Mouse (Mus musculus) heart, adult 2 months (tissue): ENCODE measurements around the gene Pdilt. TPM values are rescaled to one million over a fixed set of nuclear protein-coding genes. Genes with fewer than 3 reads are reported as not detected.
"Not testable (repeated sequence)": the region's sequence is repeated elsewhere in the genome, so short reads cannot be mapped to it uniquely, and the experiment has no call there.

Source experiments
- DNase-seq, 2 experiments: peaks; one replicate each; pipeline ENCODE4 v3.0.0; 2021
- H3K27ac ChIP-seq: fragments of 200-600 bp; 2 replicates; pipeline ENCODE4 v1.8.1; 2022
- H3K27me3 ChIP-seq: fragments of 200-500 bp; 2 replicates; pipeline ENCODE4 v1.6.1; 2012; ENCODE audit warnings: mild to moderate bottlenecking, low read length, inconsistent platforms, mixed read lengths; ENCODE audit not compliant: control insufficient read depth, insufficient read depth
- H3K36me3 ChIP-seq: fragments of 200-500 bp; 2 replicates; pipeline ENCODE4 v1.6.1; 2012; ENCODE audit warnings: low read length, inconsistent platforms; ENCODE audit not compliant: control insufficient read depth, insufficient read depth
- H3K4me1 ChIP-seq: fragments of 200-500 bp; 2 replicates; pipeline ENCODE4 v1.6.1; 2011; ENCODE audit warnings: low read length; ENCODE audit not compliant: control insufficient read depth, insufficient read depth
- H3K4me3 ChIP-seq: fragments of 200-600 bp; 2 replicates; pipeline ENCODE4 v1.8.1; 2022
- H3K79me2 ChIP-seq: fragments of 200-500 bp; replicated peaks from 2 replicates; pipeline ENCODE4 v1.6.1; 2012; ENCODE audit warnings: mild to moderate bottlenecking, inconsistent platforms, low read length, moderate library complexity, mixed read lengths; ENCODE audit not compliant: control insufficient read depth, insufficient read depth
- H3K9ac ChIP-seq: fragments of 200-500 bp; 2 replicates; pipeline ENCODE4 v1.6.1; 2012; ENCODE audit warnings: low read depth, mild to moderate bottlenecking, control low read depth, inconsistent platforms, low read length, mixed read lengths
- CTCF ChIP-seq: fragments of 200-600 bp; IDR thresholded peaks from 2 replicates; pipeline ENCODE4 v1.8.1; 2022; ENCODE audit warnings: antibody characterized with exemption, mild to moderate bottlenecking, moderate library complexity
- EP300 ChIP-seq: fragments of 200-500 bp; IDR thresholded peaks from 2 replicates; pipeline ENCODE4 v1.6.1; 2011; ENCODE audit warnings: low read depth, low read length, control low read depth; ENCODE audit not compliant: insufficient read depth
- POLR2A ChIP-seq: fragments of 200-500 bp; IDR thresholded peaks from 2 replicates; pipeline ENCODE4 v1.6.1; 2011; ENCODE audit warnings: mild to moderate bottlenecking, low read depth, low read length, control low read depth; ENCODE audit not compliant: insufficient read depth
- WGBS: fragments of 180-500 bp; shearing (Covaris S2); methylation state at CpG from one replicate; pipeline ENCODE4 v1.1.7; 2018; 5-methylcytosine and 5-hydroxymethylcytosine counted together
- intact Hi-C: fragments of 180-260 bp; cut with DNase I; formaldehyde crosslinking; loops from one replicate; pipeline ENCODE4 v1.15.1; 2025
- long read RNA-seq: library from polyadenylated mRNA; stranded (forward); transcript quantifications from one replicate; pipeline ENCODE4 v2.0.0, GENCODE M21; 2021
- polyA plus RNA-seq: library from polyadenylated mRNA; depleted of rRNA; stranded (reverse); fragments of >200 nt; gene quantifications from 2 replicates; pipeline ENCODE4 v1.2.3, GENCODE M21; 2012; rRNA removed
- total RNA-seq, 2 experiments: library from RNA; stranded (reverse); gene quantifications; 2 replicates each; pipeline ENCODE4 v1.2.3; 2021

Pdilt gene
- not detected for total RNA-seq
- 0.06 TPM in 1 of 2 replicates, not detected in the other for polyA plus RNA-seq
- long read RNA-seq = 0 reads

DNA sequence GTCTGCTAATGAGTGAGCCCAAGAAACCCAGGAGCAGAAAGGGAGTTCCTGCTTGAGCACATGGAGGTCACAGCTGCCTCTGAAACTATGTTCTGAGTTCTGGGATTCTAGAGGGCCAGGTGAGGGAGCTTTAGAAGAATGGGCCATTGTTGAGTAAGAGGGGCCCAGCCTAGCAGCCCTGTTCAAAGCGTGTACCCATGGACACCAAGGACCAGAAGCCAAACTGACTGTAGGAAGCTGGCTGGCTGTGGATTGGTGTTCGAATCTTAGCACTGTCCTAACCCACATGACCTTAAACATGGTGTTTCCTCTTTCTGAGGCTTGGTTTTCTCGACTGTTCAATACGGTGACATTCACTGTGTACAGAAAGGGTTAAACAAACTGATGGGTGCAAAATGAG is at the start of gene Pdilt:
TSS of gene Pdilt (minus strand) at position 101 of the 400 bp plus-strand sequence.
- H3K9ac ChIP-seq = no peak within 1 kb of the TSS
- DNase-seq = no peak
- no peaks in the 10 kb centered on the region for H3K4me1 ChIP-seq
- TF ChIP-seq EP300 = no peak
- TF ChIP-seq CTCF = no peak
- TF ChIP-seq POLR2A = no peak
- intact Hi-C loops = no loop called here
- H3K79me2 ChIP-seq = no peaks in the 10 kb centered on the region
- H3K4me3 ChIP-seq = no peak within 1 kb of the TSS
- WGBS = 62% methylated on average over 4 of the region's 4 CpGs
- H3K27ac ChIP-seq = no peak within 1 kb of the TSS
- no peaks in the 10 kb centered on the region for H3K36me3 ChIP-seq
- H3K27me3 ChIP-seq = no peaks in the 10 kb centered on the region

DNA sequence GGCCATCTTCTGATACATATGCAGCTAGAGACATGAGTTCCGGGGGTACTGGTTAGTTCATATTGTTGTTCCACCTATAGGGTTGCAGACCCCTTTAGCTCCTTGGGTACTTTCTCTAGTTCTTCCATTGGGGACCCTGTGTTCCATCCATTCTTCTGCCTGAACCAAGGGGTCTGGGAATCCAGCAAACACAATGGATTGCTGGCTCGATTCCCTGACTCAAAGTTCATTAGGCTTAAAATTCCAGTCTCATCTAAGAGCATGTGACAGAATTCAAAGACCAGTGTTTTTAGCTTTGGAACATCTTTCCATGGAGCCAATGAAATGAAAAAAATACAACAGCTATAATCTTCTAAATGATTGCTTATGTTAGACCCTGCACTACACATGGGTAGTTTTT is 39.2 kb upstream of the Pdilt start:
- H3K4me1 ChIP-seq, H3K27me3 ChIP-seq, H3K36me3 ChIP-seq, H3K79me2 ChIP-seq, DNase-seq, H3K27ac ChIP-seq, H3K9ac ChIP-seq, intact Hi-C loops, H3K4me3 ChIP-seq: not testable (repeated sequence)
- 81% methylated on average over 2 of the region's 2 CpGs for WGBS

DNA sequence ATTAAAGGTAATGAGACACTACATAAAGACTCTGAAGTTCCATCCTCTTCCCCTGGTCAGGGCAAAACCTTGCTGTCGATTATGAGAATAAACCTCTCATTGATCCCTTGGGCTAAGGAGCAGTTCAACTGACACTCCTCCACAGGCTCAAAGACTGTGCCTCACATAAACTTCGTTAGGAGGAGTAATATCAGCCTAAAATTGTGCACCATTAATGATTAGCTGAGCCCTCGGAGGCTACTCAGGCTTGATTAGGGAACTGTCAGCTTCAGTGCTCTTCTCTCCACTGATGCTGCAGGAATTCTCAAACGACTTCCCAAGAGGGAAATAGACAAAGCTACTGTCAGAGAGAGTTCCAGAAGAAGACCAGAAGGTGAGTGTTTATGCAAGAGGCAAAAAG is 38.2 kb upstream of the Pdilt start:
- Histone ChIP-seq H3K79me2 (no peaks in the 10 kb centered on the region), H3K27ac (no peak overlapping the region), H3K36me3 (no peaks in the 10 kb centered on the region), H3K4me1 (no peaks in the 10 kb centered on the region), H3K4me3 (no peak overlapping the region), H3K9ac (no peak overlapping the region), H3K27me3 (no peaks in the 10 kb centered on the region)
- TF ChIP-seq EP300 = no peak
- no peak for TF ChIP-seq CTCF
- no peak for TF ChIP-seq POLR2A
- DNase-seq = no peak
- intact Hi-C loops = no loop called here
- 51% methylated on average over 4 of the region's 4 CpGs for WGBS

DNA sequence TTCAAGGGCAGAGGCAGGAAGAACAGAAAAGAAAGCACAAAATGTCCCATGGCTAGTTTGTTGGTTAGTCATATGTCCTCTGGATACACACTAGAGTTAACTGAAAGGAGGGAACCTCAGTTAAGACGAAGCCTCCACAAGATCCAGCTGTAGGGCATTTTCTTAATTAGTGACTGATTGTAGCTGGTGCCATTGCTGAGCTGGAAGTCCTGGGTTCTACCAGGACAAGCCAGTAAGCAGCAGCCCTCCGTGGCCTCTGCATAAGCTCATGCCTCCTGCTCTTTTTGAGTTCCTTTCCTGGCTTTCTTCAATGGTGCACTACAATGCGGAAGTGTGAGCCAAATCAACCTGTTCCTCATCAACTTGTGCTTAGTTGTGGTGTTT is 37.2 kb upstream of the Pdilt start:
- WGBS = 70% methylated on average over 3 of the region's 3 CpGs
- no peak overlapping the region for H3K27ac ChIP-seq
- intact Hi-C loops = no loop called here
- H3K4me1 ChIP-seq = no peaks in the 10 kb centered on the region
- DNase-seq = no peak
- no peak overlapping the region for H3K9ac ChIP-seq
- H3K36me3 ChIP-seq = no peaks in the 10 kb centered on the region
- H3K79me2 ChIP-seq = no peaks in the 10 kb centered on the region
- TF ChIP-seq EP300 (no peak), POLR2A (no peak), CTCF (no peak)
- no peaks in the 10 kb centered on the region for H3K27me3 ChIP-seq
- no peak overlapping the region for H3K4me3 ChIP-seq

DNA sequence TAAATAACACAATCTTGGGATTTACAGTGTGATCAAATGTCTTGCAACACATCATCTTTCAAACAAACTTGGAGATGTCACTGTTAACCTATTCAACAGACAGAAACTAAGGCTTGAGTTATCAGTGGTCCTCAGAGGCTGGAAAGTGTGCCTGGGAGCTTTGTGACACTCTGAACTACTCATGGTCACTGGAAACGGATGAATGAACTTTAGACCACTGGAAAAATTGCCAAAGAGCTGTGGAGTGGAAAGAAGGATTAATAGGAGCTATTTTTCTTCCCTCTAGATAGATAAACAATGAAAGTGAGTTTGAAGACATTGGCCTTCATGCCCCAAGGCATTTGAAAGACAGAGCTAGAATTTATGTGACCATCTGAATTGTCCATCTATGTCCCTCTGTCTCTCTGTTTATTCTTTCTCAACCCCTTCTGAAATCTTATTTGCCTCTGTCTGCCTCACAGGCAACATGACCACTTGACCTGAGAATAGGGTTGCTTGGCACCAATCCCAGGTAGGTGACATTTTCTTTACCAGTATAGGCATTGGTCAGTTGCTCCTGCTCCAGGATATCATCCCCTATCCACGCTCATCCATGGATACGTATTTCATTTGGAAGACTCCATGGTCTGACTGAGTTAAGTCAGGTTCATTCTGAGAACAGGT is 36.6 kb upstream of the Pdilt start:
- no peaks in the 10 kb centered on the region for H3K4me1 ChIP-seq
- H3K27ac ChIP-seq = no peak overlapping the region
- no peak for DNase-seq
- H3K79me2 ChIP-seq = no peaks in the 10 kb centered on the region
- no peak overlapping the region for H3K4me3 ChIP-seq
- no peak overlapping the region for H3K9ac ChIP-seq
- 75% methylated on average over 3 of the region's 3 CpGs for WGBS
- H3K36me3 ChIP-seq = no peaks in the 10 kb centered on the region
- TF ChIP-seq CTCF (no peak), EP300 (no peak), POLR2A (no peak)
- no peaks in the 10 kb centered on the region for H3K27me3 ChIP-seq
- intact Hi-C loops = no loop called here

DNA sequence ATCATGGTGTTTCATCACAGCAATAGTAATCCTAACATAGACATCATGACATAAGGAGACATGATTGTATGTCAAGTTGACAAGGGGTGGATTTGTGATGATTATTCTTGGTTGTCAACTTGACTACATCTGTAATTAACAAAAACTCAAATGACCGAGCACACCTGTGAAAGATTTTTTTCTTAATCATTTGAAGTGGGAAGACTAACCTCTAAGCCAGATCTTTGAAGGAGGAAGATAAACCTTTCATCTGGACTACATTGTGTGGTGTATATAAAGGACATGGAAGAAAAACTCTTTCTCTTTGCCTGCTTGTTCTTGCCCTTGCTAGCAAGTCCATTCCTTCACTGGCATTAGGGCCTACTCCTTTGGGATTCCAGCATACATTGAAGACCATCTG is 30.8 kb upstream of the Pdilt start, which contains the start of gene Acsm2:
TSS of gene Acsm2 (plus strand) at position 301 of the 400 bp plus-strand sequence.
- Histone ChIP-seq H3K36me3 (no peaks in the 10 kb centered on the region), H3K27ac (no peak within 1 kb of the TSS), H3K4me1 (no peaks in the 10 kb centered on the region), H3K4me3 (no peak within 1 kb of the TSS), H3K27me3 (no peaks in the 10 kb centered on the region), H3K79me2 (no peaks in the 10 kb centered on the region), H3K9ac (no peak within 1 kb of the TSS)
- WGBS = 70% methylated on average over 1 of the region's 1 CpGs
- intact Hi-C loops = no loop called here
- no peak for DNase-seq
- TF ChIP-seq CTCF (no peak), EP300 (no peak), POLR2A (no peak)
